Mouse (Mus musculus): Measurements from ENCODE around the gene Flywch2. TPM values are rescaled to one million over a fixed set of nuclear protein-coding genes. Genes with fewer than 3 reads are reported as not detected.

Flywch2 gene
- polyA plus RNA-seq, 1 experiment from 2014 or later: 44.0 TPM

- Histone ChIP-seq H3K9ac (peak overlapping the region; percentile 97), H3K4me3 (replicated peaks) (peak overlapping the region; percentile 97), H3K4me1 (peaks cover 11% of the 10 kb centered on the region), H3K36me3 (no peaks in the 10 kb centered on the region), H3K4me2 (replicated peaks) (peak overlapping the region; percentile 77), H3K27me3 (no peaks in the 10 kb centered on the region), H3K27ac (replicated peaks) (peak overlapping the region; percentile 82; the same call in 1 of the 2 replicates), H3K9me3 (replicated peaks) (no peaks in the 10 kb centered on the region)
- whole genome bisulfite sequencing: 1% methylated on average over 18 of the region's 19 CpGs
- ATAC-seq (ENCODE audit: insufficient number of reproducible peaks, low FRiP score, low TSS enrichment, low read depth): no peak
Observed at GRCm38 (mm10) chr17:23770896-23771283, 15.0 kb downstream of the Flywch2 start.

GRCm38 (mm10) chr17:23770493-23770892 is 15.4 kb downstream of the Flywch2 start:
- peak overlapping the region; percentile 97 for H3K4me3 ChIP-seq (replicated peaks)
- no peaks in the 10 kb centered on the region for H3K36me3 ChIP-seq
- no peak for ATAC-seq (ENCODE audit: insufficient number of reproducible peaks, low FRiP score, low TSS enrichment, low read depth)
- H3K9ac ChIP-seq: peak overlapping the region; percentile 97; the same call in 1 of the 2 replicates
- 0 out of 2 replicates have a peak overlapping the region, but pooled peaks have one; percentile 82 for H3K27ac ChIP-seq (replicated peaks)
- no peaks in the 10 kb centered on the region for H3K9me3 ChIP-seq (replicated peaks)
- H3K4me2 ChIP-seq (replicated peaks): peak overlapping the region; percentile 77
- H3K4me1 ChIP-seq: peaks cover 11% of the 10 kb centered on the region
- H3K27me3 ChIP-seq: no peaks in the 10 kb centered on the region
- WGBS: 19% methylated on average over 2 of the region's 2 CpGs

- Histone ChIP-seq H3K27ac (replicated peaks) (no peak overlapping the region), H3K9me3 (replicated peaks) (no peaks in the 10 kb centered on the region), H3K4me2 (replicated peaks) (no peak overlapping the region), H3K27me3 (no peaks in the 10 kb centered on the region), H3K36me3 (peaks cover 48% of the 10 kb centered on the region), H3K4me3 (replicated peaks) (no peak overlapping the region), H3K4me1 (no peaks in the 10 kb centered on the region), H3K9ac (no peak overlapping the region)
- ATAC-seq (ENCODE audit: insufficient number of reproducible peaks, low FRiP score, low TSS enrichment, low read depth): peak; percentile 17; the same call in 1 of the 2 replicates
- 87% methylated on average over 11 of the region's 11 CpGs for WGBS
Observed at GRCm38 (mm10) chr17:23762976-23763375, 22.9 kb downstream of the Flywch2 start.

GRCm38 (mm10) chr17:23761155-23761554 is 24.7 kb downstream of the Flywch2 start:
- Histone ChIP-seq H3K4me2 (replicated peaks) (no peak overlapping the region), H3K9me3 (replicated peaks) (no peaks in the 10 kb centered on the region), H3K9ac (no peak overlapping the region), H3K27ac (replicated peaks) (no peak overlapping the region), H3K36me3 (peaks cover 64% of the 10 kb centered on the region), H3K4me3 (replicated peaks) (no peak overlapping the region), H3K27me3 (no peaks in the 10 kb centered on the region), H3K4me1 (no peaks in the 10 kb centered on the region)
- 95% methylated on average over 3 of the region's 3 CpGs for WGBS
- ATAC-seq (ENCODE audit: insufficient number of reproducible peaks, low FRiP score, low TSS enrichment, low read depth): no peak

- 94% methylated on average over 9 of the region's 9 CpGs for WGBS
- no peak overlapping the region for H3K4me2 ChIP-seq (replicated peaks)
- no peaks in the 10 kb centered on the region for H3K9me3 ChIP-seq (replicated peaks)
- no peak overlapping the region for H3K9ac ChIP-seq
- no peak overlapping the region for H3K4me3 ChIP-seq (replicated peaks)
- no peaks in the 10 kb centered on the region for H3K4me1 ChIP-seq
- ATAC-seq (ENCODE audit: insufficient number of reproducible peaks, low FRiP score, low TSS enrichment, low read depth): no peak
- H3K36me3 ChIP-seq: peaks cover 74% of the 10 kb centered on the region
- no peak overlapping the region for H3K27ac ChIP-seq (replicated peaks)
- no peaks in the 10 kb centered on the region for H3K27me3 ChIP-seq
Observed at GRCm38 (mm10) chr17:23760231-23760630, 25.6 kb downstream of the Flywch2 start.

- no peak for ATAC-seq (ENCODE audit: insufficient number of reproducible peaks, low FRiP score, low TSS enrichment, low read depth)
- H3K9ac ChIP-seq: no peak overlapping the region
- no peaks in the 10 kb centered on the region for H3K4me1 ChIP-seq
- no peak overlapping the region for H3K4me2 ChIP-seq (replicated peaks)
- no peak overlapping the region for H3K27ac ChIP-seq (replicated peaks)
- H3K36me3 ChIP-seq: peaks cover 83% of the 10 kb centered on the region
- WGBS: 77% methylated on average over 8 of the region's 8 CpGs
- H3K27me3 ChIP-seq: no peaks in the 10 kb centered on the region
- H3K9me3 ChIP-seq (replicated peaks): no peaks in the 10 kb centered on the region
- no peak overlapping the region for H3K4me3 ChIP-seq (replicated peaks)
Observed at GRCm38 (mm10) chr17:23758801-23759200, 27.1 kb downstream of the Flywch2 start.

- no peak overlapping the region for H3K9ac ChIP-seq
- no peaks in the 10 kb centered on the region for H3K27me3 ChIP-seq
- H3K36me3 ChIP-seq: peaks cover 90% of the 10 kb centered on the region
- H3K27ac ChIP-seq (replicated peaks): no peak overlapping the region
- 93% methylated on average over 9 of the region's 9 CpGs for WGBS
- no peak for ATAC-seq (ENCODE audit: insufficient number of reproducible peaks, low FRiP score, low TSS enrichment, low read depth)
- H3K4me1 ChIP-seq: no peaks in the 10 kb centered on the region
- H3K4me3 ChIP-seq (replicated peaks): no peak overlapping the region
- no peak overlapping the region for H3K4me2 ChIP-seq (replicated peaks)
- no peaks in the 10 kb centered on the region for H3K9me3 ChIP-seq (replicated peaks)
Observed at GRCm38 (mm10) chr17:23757581-23757980, 28.3 kb downstream of the Flywch2 start.

- 94% methylated on average over 13 of the region's 13 CpGs for WGBS
- no peaks in the 10 kb centered on the region for H3K27me3 ChIP-seq
- ATAC-seq (ENCODE audit: insufficient number of reproducible peaks, low FRiP score, low TSS enrichment, low read depth): no peak
- no peak overlapping the region for H3K9ac ChIP-seq
- H3K36me3 ChIP-seq: peaks cover 84% of the 10 kb centered on the region
- H3K4me1 ChIP-seq: no peaks in the 10 kb centered on the region
- no peak overlapping the region for H3K4me3 ChIP-seq (replicated peaks)
- no peak overlapping the region for H3K4me2 ChIP-seq (replicated peaks)
- H3K27ac ChIP-seq (replicated peaks): no peak overlapping the region
- H3K9me3 ChIP-seq (replicated peaks): no peaks in the 10 kb centered on the region
Observed at GRCm38 (mm10) chr17:23755689-23756088, 30.2 kb downstream of the Flywch2 start.

- peak overlapping the region; percentile 35 for H3K4me2 ChIP-seq (replicated peaks)
- no peak for ATAC-seq (ENCODE audit: insufficient number of reproducible peaks, low FRiP score, low TSS enrichment, low read depth)
- H3K27ac ChIP-seq (replicated peaks): no peak overlapping the region
- no peak overlapping the region for H3K9ac ChIP-seq
- H3K4me1 ChIP-seq: peaks cover 23% of the 10 kb centered on the region
- no peaks in the 10 kb centered on the region for H3K9me3 ChIP-seq (replicated peaks)
- 79% methylated on average over 11 of the region's 11 CpGs for WGBS
- peaks cover 30% of the 10 kb centered on the region for H3K36me3 ChIP-seq
- H3K4me3 ChIP-seq (replicated peaks): 0 out of 2 replicates have a peak overlapping the region, but pooled peaks have one; percentile 22
- peaks cover 32% of the 10 kb centered on the region for H3K27me3 ChIP-seq
Observed at GRCm38 (mm10) chr17:23749400-23750191, 36.3 kb downstream of the Flywch2 start.

GRCm38 (mm10) chr17:23748631-23749391 is 37.1 kb downstream of the Flywch2 start:
- H3K4me3 ChIP-seq (replicated peaks): peak overlapping the region; percentile 22; the same call in 1 of the 2 replicates
- H3K4me2 ChIP-seq (replicated peaks): peak overlapping the region; percentile 35
- no peak for ATAC-seq (ENCODE audit: insufficient number of reproducible peaks, low FRiP score, low TSS enrichment, low read depth)
- H3K9ac ChIP-seq: no peak overlapping the region
- H3K27ac ChIP-seq (replicated peaks): no peak overlapping the region
- WGBS: 28% methylated on average over 10 of the region's 10 CpGs
- peaks cover 24% of the 10 kb centered on the region for H3K36me3 ChIP-seq
- H3K4me1 ChIP-seq: peaks cover 24% of the 10 kb centered on the region
- no peaks in the 10 kb centered on the region for H3K9me3 ChIP-seq (replicated peaks)
- peaks cover 39% of the 10 kb centered on the region for H3K27me3 ChIP-seq

GRCm38 (mm10) chr17:23748026-23748425 is 37.9 kb downstream of the Flywch2 start:
- Histone ChIP-seq H3K9ac (no peak overlapping the region), H3K4me2 (replicated peaks) (no peak overlapping the region), H3K9me3 (replicated peaks) (no peaks in the 10 kb centered on the region), H3K27me3 (peaks cover 47% of the 10 kb centered on the region), H3K36me3 (peaks cover 16% of the 10 kb centered on the region), H3K4me1 (peaks cover 28% of the 10 kb centered on the region), H3K27ac (replicated peaks) (no peak overlapping the region), H3K4me3 (replicated peaks) (no peak overlapping the region)
- 28% methylated on average over 6 of the region's 6 CpGs for WGBS
- ATAC-seq (ENCODE audit: insufficient number of reproducible peaks, low FRiP score, low TSS enrichment, low read depth): no peak
